Mouse (Mus musculus) large intestine, adult 2 months (tissue): ENCODE results near the gene Lhx4. TPM values are rescaled to one million over a fixed set of nuclear protein-coding genes. Genes with fewer than 3 reads are reported as not detected.

ENCODE experiments used
- DNase-seq: peaks from one replicate; pipeline ENCODE4 v3.0.0-alpha.2; 2012; ENCODE audit warnings: low read depth, low spot score
- WGBS: fragments of 180-500 bp; shearing (Covaris S2); methylation state at CpG from one replicate; pipeline ENCODE4 v1.1.7; 2018; 5-methylcytosine and 5-hydroxymethylcytosine counted together
- polyA plus RNA-seq: library from polyadenylated mRNA; depleted of rRNA; stranded (reverse); fragments of >200 nt; gene quantifications from 2 replicates; pipeline ENCODE4 v1.2.3, GENCODE M21; 2012

Gene Lhx4
- polyA plus RNA-seq, 1 experiment, result not detected

GRCm38 (mm10) chr1:155747011-155747410 lies 4.5 kb downstream of the Lhx4 start:
- no peak for DNase-seq
- WGBS, result 15% methylated on average over 8 of the region's 8 CpGs

GRCm38 (mm10) chr1:155742411-155743363 lies 8.8 kb downstream of the Lhx4 start:
- WGBS, result 2% methylated on average over 81 of the region's 81 CpGs
- DNase-seq, result no peak

GRCm38 (mm10) chr1:155741988-155742387 lies 9.5 kb downstream of the Lhx4 start:
- whole genome bisulfite sequencing, result under 1% methylated on average over 26 of the region's 26 CpGs
- DNase-seq, result no peak

- 2% methylated on average over 34 of the region's 34 CpGs for WGBS
- no peak for DNase-seq
Measured at GRCm38 (mm10) chr1:155741378-155741945, 10.0 kb downstream of the Lhx4 start.

GRCm38 (mm10) chr1:155740622-155741377 lies 10.7 kb downstream of the Lhx4 start:
- DNase-seq, result no peak
- 1% methylated on average over 44 of the region's 44 CpGs for WGBS

GRCm38 (mm10) chr1:155737809-155738383 lies 13.6 kb downstream of the Lhx4 start:
- no peak for DNase-seq
- WGBS, result 2% methylated on average over 25 of the region's 25 CpGs

- no peak for DNase-seq
- WGBS, result 2% methylated on average over 58 of the region's 58 CpGs
Measured at GRCm38 (mm10) chr1:155737017-155737808, 14.3 kb downstream of the Lhx4 start.

GRCm38 (mm10) chr1:155736096-155736825 lies 15.2 kb downstream of the Lhx4 start:
- 6% methylated on average over 26 of the region's 26 CpGs for WGBS

GRCm38 (mm10) chr1:155731156-155731555 lies 20.3 kb downstream of the Lhx4 start:
- DNase-seq, result no peak
- WGBS, result 0% methylated on average over 2 of the region's 2 CpGs

More at GRCm38 (mm10) chr1:155736096-155736825, 15.2 kb downstream of the Lhx4 start:
- DNase-seq, result no peak

GRCm38 (mm10) chr1:155729113-155729795 lies 22.2 kb downstream of the Lhx4 start:
- 4% methylated on average over 23 of the region's 23 CpGs for WGBS
- no peak for DNase-seq

GRCm38 (mm10) chr1:155727830-155728229 lies 23.7 kb downstream of the Lhx4 start:
- 34% methylated on average over 10 of the region's 10 CpGs for WGBS
- DNase-seq, result no peak

- WGBS, result 35% methylated on average over 2 of the region's 2 CpGs
- DNase-seq, result no peak
Measured at GRCm38 (mm10) chr1:155725876-155726275, 25.6 kb downstream of the Lhx4 start.

- DNase-seq, result no peak
- 76% methylated on average over 3 of the region's 3 CpGs for WGBS
Measured at GRCm38 (mm10) chr1:155724301-155724700, 27.2 kb downstream of the Lhx4 start.

GRCm38 (mm10) chr1:155722185-155722584 lies 29.3 kb downstream of the Lhx4 start:
- 3% methylated on average over 13 of the region's 13 CpGs for WGBS
- no peak for DNase-seq

- WGBS, result 29% methylated on average over 8 of the region's 8 CpGs
- DNase-seq, result no peak
Measured at GRCm38 (mm10) chr1:155721443-155721842, 30.0 kb downstream of the Lhx4 start.

GRCm38 (mm10) chr1:155720006-155720405 lies 31.5 kb downstream of the Lhx4 start:
- WGBS, result 18% methylated on average over 5 of the region's 5 CpGs
- DNase-seq, result no peak

GRCm38 (mm10) chr1:155718851-155719250 lies 32.6 kb downstream of the Lhx4 start:
- WGBS, result 76% methylated on average over 3 of the region's 3 CpGs
- DNase-seq, result no peak

GRCm38 (mm10) chr1:155717301-155717700 lies 34.2 kb downstream of the Lhx4 start:
- DNase-seq, result no peak
- WGBS, result 90% methylated on average over 12 of the region's 12 CpGs
